Mouse (Mus musculus): ENCODE measurements around the gene Calcoco2. TPM values are rescaled to one million over a fixed set of nuclear protein-coding genes. Genes with fewer than 3 reads are reported as not detected.

Gene Calcoco2
- polyA plus RNA-seq, 1 experiment from 2014 or later, result 0.17 TPM

DNA sequence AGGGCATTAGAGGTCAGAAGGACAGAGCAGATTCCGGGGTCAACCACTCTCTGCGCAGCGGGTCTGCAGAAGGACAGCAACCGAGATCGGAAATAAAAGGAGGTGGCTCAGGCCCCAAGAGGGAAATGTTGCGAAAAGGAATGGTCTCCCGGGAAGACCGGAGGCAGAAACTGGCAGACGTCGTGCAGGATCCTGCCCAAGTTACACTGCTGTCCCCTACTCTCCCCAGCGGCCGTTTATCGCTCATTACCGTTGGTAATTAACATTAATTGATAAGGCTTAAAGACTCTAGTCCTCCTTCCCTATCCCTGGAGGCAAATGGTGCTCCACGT, 36.6 kb downstream of the Calcoco2 start:
- Histone ChIP-seq H3K36me3 (ENCODE audit: control insufficient read depth, insufficient read depth, low read length) (peaks cover 4% of the 10 kb centered on the region; the same call in 1 of the 2 replicates), H3K9ac (ENCODE audit: low read depth, low read length) (peak overlapping the region; percentile 60), H3K4me2 (replicated peaks; ENCODE audit: low read depth, low read length) (peak overlapping the region; percentile 83), H3K4me1 (replicated peaks; ENCODE audit: control insufficient read depth, insufficient read depth, low read length) (peaks cover 3% of the 10 kb centered on the region; the same call in 1 of the 2 replicates), H3K27me3 (ENCODE audit: control insufficient read depth, insufficient read depth, low read length) (no peaks in the 10 kb centered on the region), H3K9me3 (ENCODE audit: control insufficient read depth, low read length) (no peaks in the 10 kb centered on the region), H3K27ac (ENCODE audit: low read depth, low read length) (no peak overlapping the region), H3K4me3 (ENCODE audit: low read depth, low read length) (peak overlapping the region; percentile 55)
- ATAC-seq (ENCODE audit: low FRiP score) (no peak), DNase-seq (ENCODE audit: low spot score) (no peak)
- WGBS, result under 1% methylated on average over 15 of the region's 15 CpGs

DNA sequence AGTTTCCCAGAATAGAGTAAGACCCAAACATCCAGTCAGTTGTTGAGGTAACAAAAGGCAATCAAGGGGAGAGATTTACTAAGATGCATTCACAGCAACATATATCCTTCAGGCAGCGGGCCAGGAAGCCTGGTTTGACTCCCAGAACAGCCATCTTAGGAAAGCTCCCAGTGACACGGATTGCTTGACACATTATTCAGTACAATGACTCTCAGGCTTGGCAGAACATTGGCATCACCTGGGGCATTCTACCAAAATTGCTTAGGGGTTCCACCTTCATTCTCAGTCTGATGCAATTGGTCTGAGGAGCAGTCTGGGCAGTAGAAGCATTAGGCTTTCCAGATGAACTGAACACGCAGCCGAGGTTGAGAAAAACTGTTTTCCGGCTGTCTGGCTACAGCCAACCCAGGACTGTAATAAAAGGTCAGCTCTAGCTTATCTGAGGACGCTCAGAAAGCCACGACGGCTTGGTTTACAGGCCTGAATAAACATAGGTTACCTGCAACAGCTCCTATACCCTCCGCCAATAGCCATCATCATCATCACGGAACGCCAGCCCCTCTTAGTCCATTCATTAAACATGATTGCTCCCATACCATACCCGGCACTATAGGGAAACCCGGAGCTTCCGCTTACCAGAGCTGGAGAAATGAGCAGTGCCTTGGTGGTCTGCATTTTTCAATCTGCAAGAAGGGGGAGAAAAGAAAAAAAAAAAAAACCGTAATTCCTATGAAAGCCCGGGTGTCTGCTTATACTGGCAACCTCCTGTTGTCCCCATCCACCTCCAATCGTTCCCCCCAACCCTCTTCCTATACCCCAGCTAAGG, 37.2 kb downstream of the Calcoco2 start:
- H3K27ac ChIP-seq (ENCODE audit: low read depth, low read length), result no peak overlapping the region
- 33% methylated on average over 17 of the region's 17 CpGs for WGBS
- no peak for ATAC-seq (ENCODE audit: low FRiP score)

DNA sequence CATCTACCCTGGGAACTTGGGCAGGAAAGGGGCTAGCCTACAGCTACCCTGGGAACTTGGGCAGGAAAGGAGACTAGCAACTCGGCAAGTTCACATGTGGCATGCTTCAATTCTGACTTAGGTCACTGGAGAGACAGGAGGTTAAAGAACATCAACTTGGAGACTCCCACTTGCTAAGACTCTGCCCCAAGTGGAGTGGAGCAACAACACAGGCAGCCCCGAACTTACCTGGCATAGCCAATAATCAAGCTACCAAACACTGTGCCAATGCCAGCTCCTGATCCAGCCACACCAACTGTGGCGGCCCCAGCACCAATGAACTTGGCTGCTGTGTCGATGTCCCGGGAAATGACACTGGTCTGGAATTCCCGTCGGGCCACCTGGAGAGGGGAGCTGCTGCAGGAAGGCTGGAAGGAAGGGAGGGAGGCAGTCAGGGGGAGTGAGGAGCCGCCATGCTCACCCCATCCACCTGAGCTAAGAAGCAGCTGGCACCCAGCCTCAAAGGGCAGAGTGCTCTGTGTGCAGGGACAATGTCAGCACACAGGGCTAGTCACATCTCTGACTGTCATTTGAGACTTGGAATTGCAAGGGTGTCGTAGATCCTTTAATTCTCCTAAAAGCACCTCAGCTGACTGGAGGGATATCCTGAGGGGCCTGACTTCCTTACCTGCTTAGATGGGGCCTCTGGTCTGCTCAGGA, 38.3 kb downstream of the Calcoco2 start:
- Histone ChIP-seq H3K27ac (ENCODE audit: low read depth, low read length) (no peak overlapping the region), H3K36me3 (ENCODE audit: control insufficient read depth, insufficient read depth, low read length) (peaks cover 4% of the 10 kb centered on the region; the same call in 1 of the 2 replicates), H3K4me1 (replicated peaks; ENCODE audit: control insufficient read depth, insufficient read depth, low read length) (peaks cover 3% of the 10 kb centered on the region; the same call in 1 of the 2 replicates), H3K9ac (ENCODE audit: low read depth, low read length) (no peak overlapping the region), H3K9me3 (ENCODE audit: control insufficient read depth, low read length) (no peaks in the 10 kb centered on the region), H3K4me2 (replicated peaks; ENCODE audit: low read depth, low read length) (no peak overlapping the region), H3K4me3 (ENCODE audit: low read depth, low read length) (no peak overlapping the region), H3K27me3 (ENCODE audit: control insufficient read depth, insufficient read depth, low read length) (no peaks in the 10 kb centered on the region)
- WGBS, result 79% methylated on average over 7 of the region's 9 CpGs
- DNase-seq (ENCODE audit: low spot score) (no peak), ATAC-seq (ENCODE audit: low FRiP score) (no peak)

More for the DNA sequence above, 37.2 kb downstream of the Calcoco2 start:
- Histone ChIP-seq H3K27me3 (ENCODE audit: control insufficient read depth, insufficient read depth, low read length) (no peaks in the 10 kb centered on the region), H3K4me2 (replicated peaks; ENCODE audit: low read depth, low read length) (peak overlapping the region; percentile 83), H3K4me3 (ENCODE audit: low read depth, low read length) (peak overlapping the region; percentile 55), H3K36me3 (ENCODE audit: control insufficient read depth, insufficient read depth, low read length) (peaks cover 4% of the 10 kb centered on the region; the same call in 1 of the 2 replicates), H3K9ac (ENCODE audit: low read depth, low read length) (peak overlapping the region; percentile 60), H3K9me3 (ENCODE audit: control insufficient read depth, low read length) (no peaks in the 10 kb centered on the region), H3K4me1 (replicated peaks; ENCODE audit: control insufficient read depth, insufficient read depth, low read length) (peaks cover 3% of the 10 kb centered on the region; the same call in 1 of the 2 replicates)
- no peak for DNase-seq (ENCODE audit: low spot score)

DNA sequence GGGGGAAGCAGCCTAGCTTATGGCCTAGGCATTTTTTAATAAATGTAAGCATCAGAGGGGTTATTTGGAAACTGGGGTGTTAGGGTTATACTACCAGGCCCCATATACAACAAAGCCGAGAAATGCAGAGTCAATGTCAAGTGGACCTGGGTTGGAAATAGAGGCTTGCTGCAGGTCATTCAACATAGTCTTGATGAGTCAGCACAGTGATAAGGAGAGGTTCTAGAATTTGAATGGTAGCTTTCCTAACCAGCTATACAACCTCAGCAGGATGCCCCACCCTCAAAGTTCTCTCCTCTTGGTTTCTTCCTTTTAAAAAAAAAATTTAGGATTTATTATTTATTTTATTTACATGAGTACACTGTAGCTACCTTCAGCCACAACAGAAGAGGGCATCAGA, 40.8 kb downstream of the Calcoco2 start:
- 94% methylated on average over 1 of the region's 1 CpGs for WGBS
- Histone ChIP-seq H3K4me1 (replicated peaks; ENCODE audit: control insufficient read depth, insufficient read depth, low read length) (peaks cover 3% of the 10 kb centered on the region; the same call in 1 of the 2 replicates), H3K4me2 (replicated peaks; ENCODE audit: low read depth, low read length) (no peak overlapping the region)

DNA sequence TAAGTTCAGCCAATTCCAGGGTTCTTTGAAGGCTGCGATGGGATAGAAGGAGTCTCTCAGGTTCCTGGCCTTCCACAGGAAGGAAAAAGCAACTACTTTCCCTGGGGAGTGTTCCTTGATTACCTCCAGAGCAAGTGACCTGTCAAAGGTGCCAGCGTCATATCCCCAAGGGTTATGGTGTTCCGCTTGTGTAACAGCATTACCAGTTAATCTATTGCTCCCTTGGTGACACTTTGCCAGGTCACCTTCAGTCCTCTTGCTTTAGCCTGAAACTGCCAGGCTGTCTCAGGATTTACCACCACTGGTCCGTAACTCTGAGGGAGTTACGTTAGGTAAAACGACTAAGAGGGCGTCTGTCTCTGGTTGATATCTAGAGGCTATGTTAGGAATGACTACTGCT, 41.4 kb downstream of the Calcoco2 start:
- 91% methylated on average over 7 of the region's 7 CpGs for WGBS
- Histone ChIP-seq H3K27me3 (ENCODE audit: control insufficient read depth, insufficient read depth, low read length) (no peaks in the 10 kb centered on the region), H3K4me3 (ENCODE audit: low read depth, low read length) (no peak overlapping the region), H3K27ac (ENCODE audit: low read depth, low read length) (no peak overlapping the region), H3K36me3 (ENCODE audit: control insufficient read depth, insufficient read depth, low read length) (peaks cover 4% of the 10 kb centered on the region; the same call in 1 of the 2 replicates), H3K4me1 (replicated peaks; ENCODE audit: control insufficient read depth, insufficient read depth, low read length) (peaks cover 3% of the 10 kb centered on the region; the same call in 1 of the 2 replicates), H3K9me3 (ENCODE audit: control insufficient read depth, low read length) (no peaks in the 10 kb centered on the region), H3K9ac (ENCODE audit: low read depth, low read length) (no peak overlapping the region), H3K4me2 (replicated peaks; ENCODE audit: low read depth, low read length) (no peak overlapping the region)
- no peak for DNase-seq (ENCODE audit: low spot score)
- no peak for ATAC-seq (ENCODE audit: low FRiP score)

More for the DNA sequence above, 40.8 kb downstream of the Calcoco2 start:
- Histone ChIP-seq H3K27ac (ENCODE audit: low read depth, low read length) (no peak overlapping the region), H3K9me3 (ENCODE audit: control insufficient read depth, low read length) (no peaks in the 10 kb centered on the region), H3K27me3 (ENCODE audit: control insufficient read depth, insufficient read depth, low read length) (no peaks in the 10 kb centered on the region), H3K36me3 (ENCODE audit: control insufficient read depth, insufficient read depth, low read length) (peaks cover 4% of the 10 kb centered on the region; the same call in 1 of the 2 replicates), H3K4me3 (ENCODE audit: low read depth, low read length) (no peak overlapping the region), H3K9ac (ENCODE audit: low read depth, low read length) (no peak overlapping the region)
- DNase-seq (ENCODE audit: low spot score) (no peak), ATAC-seq (ENCODE audit: low FRiP score) (no peak)

DNA sequence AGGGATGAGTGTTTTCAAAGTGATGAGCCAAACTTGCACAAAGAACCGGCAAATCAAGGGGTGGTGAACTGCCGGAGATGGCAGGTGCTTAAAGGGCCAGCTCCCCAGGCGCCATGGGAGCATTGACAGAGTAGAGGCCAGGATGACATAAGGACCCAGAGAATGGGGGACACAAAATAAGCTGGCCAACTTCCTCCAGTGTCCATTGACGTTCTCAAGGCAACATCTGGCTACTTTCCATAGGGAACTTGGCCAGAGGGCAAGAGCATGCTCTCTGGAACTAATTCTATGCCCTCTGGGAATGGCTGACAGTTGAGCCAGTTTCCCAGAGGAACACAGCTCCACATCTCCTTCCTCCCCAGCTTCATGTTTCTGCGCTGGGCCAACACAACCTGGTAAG, 43.5 kb downstream of the Calcoco2 start:
- Histone ChIP-seq H3K9me3 (ENCODE audit: control insufficient read depth, low read length) (no peaks in the 10 kb centered on the region), H3K27me3 (ENCODE audit: control insufficient read depth, insufficient read depth, low read length) (no peaks in the 10 kb centered on the region), H3K27ac (ENCODE audit: low read depth, low read length) (no peak overlapping the region), H3K36me3 (ENCODE audit: control insufficient read depth, insufficient read depth, low read length) (peaks cover 4% of the 10 kb centered on the region; the same call in 1 of the 2 replicates), H3K4me3 (ENCODE audit: low read depth, low read length) (no peak overlapping the region), H3K9ac (ENCODE audit: low read depth, low read length) (no peak overlapping the region), H3K4me1 (replicated peaks; ENCODE audit: control insufficient read depth, insufficient read depth, low read length) (no peaks in the 10 kb centered on the region), H3K4me2 (replicated peaks; ENCODE audit: low read depth, low read length) (no peak overlapping the region)
- ATAC-seq (ENCODE audit: low FRiP score), result no peak
- WGBS, result 75% methylated on average over 5 of the region's 5 CpGs
- no peak for DNase-seq (ENCODE audit: low spot score)

DNA sequence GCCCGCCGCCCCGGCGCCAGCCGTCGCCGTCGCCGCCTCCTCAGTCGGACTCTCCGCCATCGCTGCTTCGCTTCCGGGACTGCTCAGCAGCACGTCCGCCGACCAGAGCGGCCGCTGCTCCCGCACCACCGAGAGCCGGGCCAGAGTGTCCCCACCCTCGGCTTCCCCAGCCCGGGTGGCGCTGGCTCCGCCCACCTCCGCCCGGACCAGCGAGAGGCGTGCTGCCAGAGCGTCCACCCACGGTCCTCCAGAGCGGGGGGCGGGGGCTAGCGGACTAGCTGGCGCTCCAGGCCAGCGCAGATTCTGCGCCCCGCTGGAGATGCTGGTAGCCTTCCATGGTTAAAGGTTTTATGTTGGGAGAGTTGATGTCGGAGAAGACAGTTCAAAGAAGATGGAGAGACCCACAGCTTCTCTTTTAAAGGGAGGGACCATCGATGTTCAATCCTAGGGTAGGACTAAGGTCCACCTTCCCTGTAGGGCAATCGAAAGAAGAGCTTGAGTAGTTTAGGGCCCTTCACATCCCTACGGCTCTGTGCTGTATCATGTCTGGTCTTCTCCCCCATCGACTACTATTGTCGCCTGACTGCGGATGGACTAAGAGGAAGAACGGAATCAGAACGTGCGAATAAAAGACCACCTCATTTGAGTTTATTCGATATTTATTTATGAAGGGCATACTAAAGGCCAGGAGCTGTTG, 46.4 kb downstream of the Calcoco2 start, which contains the start of gene Ube2z:
Ube2z (minus strand) TSS at position 174 of the 697 bp plus-strand sequence.
- Histone ChIP-seq H3K9me3 (ENCODE audit: control insufficient read depth, low read length) (no peaks in the 10 kb centered on the region), H3K36me3 (ENCODE audit: control insufficient read depth, insufficient read depth, low read length) (peaks cover 6% of the 10 kb centered on the region; the same call in 1 of the 2 replicates), H3K4me1 (replicated peaks; ENCODE audit: control insufficient read depth, insufficient read depth, low read length) (no peaks in the 10 kb centered on the region), H3K27ac (ENCODE audit: low read depth, low read length) (peak within 1 kb of the TSS; percentile 70), H3K27me3 (ENCODE audit: control insufficient read depth, insufficient read depth, low read length) (no peaks in the 10 kb centered on the region), H3K9ac (ENCODE audit: low read depth, low read length) (peak within 1 kb of the TSS; percentile 80), H3K4me3 (ENCODE audit: low read depth, low read length) (peak within 1 kb of the TSS; percentile 91), H3K4me2 (replicated peaks; ENCODE audit: low read depth, low read length) (peak within 1 kb of the TSS; percentile 73)
- DNase-seq (ENCODE audit: low spot score), result peak; percentile 99
- peak; percentile 99 for ATAC-seq (ENCODE audit: low FRiP score)
- 5% methylated on average over 41 of the region's 50 CpGs for WGBS

DNA sequence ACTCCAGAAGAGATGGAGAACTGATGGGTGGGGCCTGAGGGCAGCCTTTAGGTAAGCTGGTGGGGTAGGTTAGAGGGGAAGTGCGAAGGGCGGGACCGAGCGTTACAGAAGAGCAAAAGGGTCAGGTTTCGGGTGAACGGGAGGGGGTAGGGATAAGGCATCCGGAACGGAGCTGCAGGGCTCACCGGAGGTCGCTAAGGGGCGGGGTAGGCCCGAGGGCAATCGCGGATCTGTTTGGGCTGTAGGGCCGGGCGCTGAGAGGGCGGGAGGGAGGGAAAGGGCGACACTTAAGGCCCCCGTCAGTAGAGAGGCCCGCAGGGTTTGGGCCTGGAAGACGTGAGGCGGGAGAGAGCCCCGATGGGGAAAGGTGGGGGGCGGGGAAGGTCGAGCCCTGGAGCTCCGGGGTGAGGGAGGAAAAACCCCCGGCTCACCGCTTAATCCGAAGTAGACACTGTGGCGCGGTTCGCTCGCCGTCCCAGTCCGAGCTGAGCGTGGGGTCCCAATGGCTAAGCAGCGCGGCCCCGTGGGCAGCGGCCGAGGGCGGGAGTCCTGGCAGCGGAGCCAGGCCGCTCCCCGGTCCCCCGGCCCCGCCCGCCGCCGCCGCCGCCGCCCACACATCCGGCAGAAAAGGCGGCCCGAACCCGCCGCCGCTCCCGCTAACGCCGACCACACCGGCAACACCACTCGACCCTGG, 47.1 kb downstream of the Calcoco2 start:
- Histone ChIP-seq H3K27me3 (ENCODE audit: control insufficient read depth, insufficient read depth, low read length) (no peaks in the 10 kb centered on the region), H3K4me3 (ENCODE audit: low read depth, low read length) (peak overlapping the region; percentile 91), H3K4me2 (replicated peaks; ENCODE audit: low read depth, low read length) (peak overlapping the region; percentile 73), H3K9me3 (ENCODE audit: control insufficient read depth, low read length) (no peaks in the 10 kb centered on the region), H3K4me1 (replicated peaks; ENCODE audit: control insufficient read depth, insufficient read depth, low read length) (no peaks in the 10 kb centered on the region), H3K9ac (ENCODE audit: low read depth, low read length) (peak overlapping the region; percentile 80), H3K36me3 (ENCODE audit: control insufficient read depth, insufficient read depth, low read length) (peaks cover 7% of the 10 kb centered on the region; the same call in 1 of the 2 replicates), H3K27ac (ENCODE audit: low read depth, low read length) (peak overlapping the region; percentile 70)
- under 1% methylated on average over 36 of the region's 64 CpGs for WGBS
- DNase-seq (ENCODE audit: low spot score) (peak; percentile 54), ATAC-seq (ENCODE audit: low FRiP score) (peak; percentile 69)
